Mouse (Mus musculus): Measurements from ENCODE around the gene Pcca.

- TF ChIP-seq CTCF (IDR thresholded peaks at IDR 0.05; ENCODE audit: borderline replicate concordance, insufficient read depth, low read depth, low read length) (no peak), POLR2A (IDR thresholded peaks at IDR 0.05; ENCODE audit: borderline replicate concordance, insufficient read depth, low read length) (no peak)
These were observed 226.7 kb downstream of the Pcca start for GRCm38 (mm10) chr14:122760803-122761202.
